Mouse (Mus musculus): ENCODE data around the gene Ncbp3.

- TF ChIP-seq GATA1 (IDR thresholded peaks at IDR 0.05; ENCODE audit: borderline replicate concordance, low read length) (no peak), FLI1 (IDR thresholded peaks at IDR 0.05; ENCODE audit: low read length) (no peak)
Measured at GRCm38 (mm10) chr11:73092877-73093276, 45.3 kb downstream of the Ncbp3 start.
